Mouse (Mus musculus): ENCODE data around the gene Pdhb. TPM values are rescaled to one million over a fixed set of nuclear protein-coding genes. Genes with fewer than 3 reads are reported as not detected.

Gene Pdhb
- total and polyA plus RNA-seq, 3 experiments = 76.1 to 182 (median 79.4) TPM

DNA sequence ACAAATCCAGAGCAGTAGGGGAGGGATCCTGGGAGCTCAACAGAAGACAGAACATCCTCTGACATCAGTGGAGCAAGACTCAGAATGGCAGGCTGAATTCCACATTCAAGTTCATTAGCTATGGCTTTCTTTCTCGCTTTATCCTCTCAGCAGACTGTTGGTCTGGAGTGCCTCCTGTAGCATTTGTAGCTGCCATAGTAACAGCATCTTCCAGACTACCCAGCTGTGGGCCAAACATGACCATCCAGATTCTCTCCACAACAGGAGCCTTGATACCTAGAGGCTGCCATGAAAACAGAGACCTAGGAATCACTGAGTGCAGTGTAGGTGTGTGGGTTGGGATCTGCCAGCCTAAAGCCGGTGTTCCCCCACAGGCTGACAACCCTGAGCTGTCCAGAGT, 37.1 kb upstream of the Pdhb start:
- ATAC-seq (ENCODE audit: extremely low read depth, insufficient number of reproducible peaks, low FRiP score, poor library complexity, severe bottlenecking) (no peak), DNase-seq (ENCODE audit: low spot score) (no peak)
- Histone ChIP-seq H3K36me3 (replicated peaks) (no peaks in the 10 kb centered on the region), H3K4me3 (ENCODE audit: low read depth, low read length) (no peak overlapping the region), H3K4me1 (ENCODE audit: insufficient read depth, low read depth, low read length) (peaks cover 8% of the 10 kb centered on the region), H3K27me3 (ENCODE audit: insufficient read depth, low read length) (peaks cover 8% of the 10 kb centered on the region; the same call in 1 of the 2 replicates), H3K9me3 (replicated peaks) (no peaks in the 10 kb centered on the region)
- no peak for TF ChIP-seq TAL1 (conservative IDR thresholded peaks at IDR 0.05; ENCODE audit: low read depth, low read length)
- no peak for TF ChIP-seq POLR2AphosphoS5 (IDR thresholded peaks at IDR 0.05; ENCODE audit: insufficient replicate concordance, low read depth, low read length)
- no peak for TF ChIP-seq CTCF (IDR thresholded peaks at IDR 0.05; ENCODE audit: low read depth, low read length)
- no peak for TF ChIP-seq GATA2 (IDR thresholded peaks at IDR 0.05; ENCODE audit: borderline replicate concordance, low read depth, low read length)
- TF ChIP-seq GATA1 (IDR thresholded peaks at IDR 0.05; ENCODE audit: borderline replicate concordance, low read length) = no peak

DNA sequence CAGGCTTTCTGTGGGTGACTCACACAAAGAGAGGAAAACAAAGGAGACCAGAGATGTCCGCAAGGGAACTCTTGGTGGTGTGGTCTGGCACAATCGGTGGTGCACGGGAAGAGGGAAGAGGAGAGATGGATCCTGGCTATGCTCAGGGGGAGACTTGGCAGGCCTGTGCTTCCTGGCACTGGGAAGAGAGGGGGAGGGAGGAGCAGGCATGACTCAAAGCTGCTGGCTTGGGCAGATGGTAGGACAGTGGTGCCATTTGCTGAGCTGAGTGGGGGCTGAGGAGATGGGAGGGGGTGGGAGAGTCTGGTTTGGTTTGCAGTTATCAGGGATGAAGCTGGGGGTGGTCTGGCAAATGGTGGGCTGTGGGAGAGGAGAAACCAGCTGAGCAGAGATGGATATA, 36.1 kb upstream of the Pdhb start:
- H3K27me3 ChIP-seq (ENCODE audit: insufficient read depth, low read length) = peaks cover 8% of the 10 kb centered on the region; the same call in 1 of the 2 replicates
- ATAC-seq (ENCODE audit: extremely low read depth, insufficient number of reproducible peaks, low FRiP score, poor library complexity, severe bottlenecking) = no peak

DNA sequence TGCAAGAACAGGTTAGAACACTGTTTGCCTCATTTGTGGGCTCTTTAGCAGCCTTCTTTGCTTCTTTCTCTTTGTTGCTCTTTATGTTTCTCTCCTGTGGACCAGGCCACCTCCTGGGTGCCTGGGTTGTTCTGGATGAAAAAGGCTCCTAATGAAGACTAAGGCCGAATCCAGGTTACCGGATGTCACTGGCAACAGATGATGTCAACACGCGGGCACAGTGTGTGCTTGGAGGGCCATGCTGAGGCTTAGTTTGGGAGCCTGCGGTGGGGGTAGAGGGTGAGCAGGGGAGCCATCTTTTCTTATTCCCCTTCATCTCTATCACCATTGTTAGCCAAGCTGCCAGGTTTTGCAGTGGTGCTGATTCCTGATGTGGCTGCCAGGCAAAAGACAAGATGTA, 34.7 kb upstream of the Pdhb start:
- ATAC-seq (ENCODE audit: extremely low read depth, insufficient number of reproducible peaks, low FRiP score, poor library complexity, severe bottlenecking) = no peak
- TF ChIP-seq GATA1 (IDR thresholded peaks at IDR 0.05; ENCODE audit: borderline replicate concordance, low read length) (no peak), TAL1 (conservative IDR thresholded peaks at IDR 0.05; ENCODE audit: low read depth, low read length) (no peak), POLR2AphosphoS5 (IDR thresholded peaks at IDR 0.05; ENCODE audit: insufficient replicate concordance, low read depth, low read length) (no peak), CTCF (IDR thresholded peaks at IDR 0.05; ENCODE audit: low read depth, low read length) (no peak), GATA2 (IDR thresholded peaks at IDR 0.05; ENCODE audit: borderline replicate concordance, low read depth, low read length) (no peak)
- no peak overlapping the region for H3K4me3 ChIP-seq (ENCODE audit: low read depth, low read length)

More for the DNA sequence above, 36.1 kb upstream of the Pdhb start:
- Histone ChIP-seq H3K4me1 (ENCODE audit: insufficient read depth, low read depth, low read length) (peaks cover 3% of the 10 kb centered on the region; the same call in 1 of the 2 replicates), H3K4me3 (ENCODE audit: low read depth, low read length) (no peak overlapping the region), H3K36me3 (replicated peaks) (no peaks in the 10 kb centered on the region), H3K9me3 (replicated peaks) (no peaks in the 10 kb centered on the region)
- TF ChIP-seq POLR2AphosphoS5 (IDR thresholded peaks at IDR 0.05; ENCODE audit: insufficient replicate concordance, low read depth, low read length) (no peak), GATA2 (IDR thresholded peaks at IDR 0.05; ENCODE audit: borderline replicate concordance, low read depth, low read length) (no peak), TAL1 (conservative IDR thresholded peaks at IDR 0.05; ENCODE audit: low read depth, low read length) (no peak), GATA1 (IDR thresholded peaks at IDR 0.05; ENCODE audit: borderline replicate concordance, low read length) (no peak), CTCF (IDR thresholded peaks at IDR 0.05; ENCODE audit: low read depth, low read length) (no peak)
- DNase-seq (ENCODE audit: low spot score) = no peak

DNA sequence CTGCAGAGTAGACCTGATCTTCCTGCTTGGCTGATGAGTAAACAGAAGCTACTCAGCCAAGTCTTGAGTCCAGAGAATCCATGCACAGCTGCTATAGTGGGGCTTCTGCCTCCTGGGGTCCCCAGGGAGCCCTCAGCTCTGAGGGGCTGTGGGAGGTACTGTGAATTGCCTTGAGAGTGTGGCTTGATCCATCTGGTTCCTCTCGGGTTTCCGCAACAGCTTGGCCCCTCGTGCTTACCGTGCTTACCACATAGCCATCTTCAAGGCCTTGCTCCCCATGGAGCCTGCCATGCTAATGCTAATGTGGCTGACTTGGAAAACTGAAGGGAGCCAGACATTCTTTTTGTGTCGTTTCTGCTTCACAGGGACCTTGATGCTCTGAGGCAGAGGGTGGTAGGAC, 34.3 kb upstream of the Pdhb start:
- no peak for DNase-seq (ENCODE audit: low spot score)
- Histone ChIP-seq H3K36me3 (replicated peaks) (no peaks in the 10 kb centered on the region), H3K4me3 (ENCODE audit: low read depth, low read length) (no peak overlapping the region), H3K27me3 (ENCODE audit: insufficient read depth, low read length) (peaks cover 8% of the 10 kb centered on the region), H3K4me1 (ENCODE audit: insufficient read depth, low read depth, low read length) (no peaks in the 10 kb centered on the region), H3K9me3 (replicated peaks) (no peaks in the 10 kb centered on the region)
- ATAC-seq (ENCODE audit: extremely low read depth, insufficient number of reproducible peaks, low FRiP score, poor library complexity, severe bottlenecking) = no peak
- TF ChIP-seq GATA2 (IDR thresholded peaks at IDR 0.05; ENCODE audit: borderline replicate concordance, low read depth, low read length) = no peak
- TF ChIP-seq TAL1 (conservative IDR thresholded peaks at IDR 0.05; ENCODE audit: low read depth, low read length) = no peak
- TF ChIP-seq POLR2AphosphoS5 (IDR thresholded peaks at IDR 0.05; ENCODE audit: insufficient replicate concordance, low read depth, low read length) = no peak
- TF ChIP-seq GATA1 (IDR thresholded peaks at IDR 0.05; ENCODE audit: borderline replicate concordance, low read length) = no peak
- no peak for TF ChIP-seq CTCF (IDR thresholded peaks at IDR 0.05; ENCODE audit: low read depth, low read length)

More for the DNA sequence above, 34.7 kb upstream of the Pdhb start:
- peaks cover 8% of the 10 kb centered on the region; the same call in 1 of the 2 replicates for H3K27me3 ChIP-seq (ENCODE audit: insufficient read depth, low read length)
- H3K4me1 ChIP-seq (ENCODE audit: insufficient read depth, low read depth, low read length) = no peaks in the 10 kb centered on the region
- H3K9me3 ChIP-seq (replicated peaks) = no peaks in the 10 kb centered on the region
- H3K36me3 ChIP-seq (replicated peaks) = no peaks in the 10 kb centered on the region
- no peak for DNase-seq (ENCODE audit: low spot score)

DNA sequence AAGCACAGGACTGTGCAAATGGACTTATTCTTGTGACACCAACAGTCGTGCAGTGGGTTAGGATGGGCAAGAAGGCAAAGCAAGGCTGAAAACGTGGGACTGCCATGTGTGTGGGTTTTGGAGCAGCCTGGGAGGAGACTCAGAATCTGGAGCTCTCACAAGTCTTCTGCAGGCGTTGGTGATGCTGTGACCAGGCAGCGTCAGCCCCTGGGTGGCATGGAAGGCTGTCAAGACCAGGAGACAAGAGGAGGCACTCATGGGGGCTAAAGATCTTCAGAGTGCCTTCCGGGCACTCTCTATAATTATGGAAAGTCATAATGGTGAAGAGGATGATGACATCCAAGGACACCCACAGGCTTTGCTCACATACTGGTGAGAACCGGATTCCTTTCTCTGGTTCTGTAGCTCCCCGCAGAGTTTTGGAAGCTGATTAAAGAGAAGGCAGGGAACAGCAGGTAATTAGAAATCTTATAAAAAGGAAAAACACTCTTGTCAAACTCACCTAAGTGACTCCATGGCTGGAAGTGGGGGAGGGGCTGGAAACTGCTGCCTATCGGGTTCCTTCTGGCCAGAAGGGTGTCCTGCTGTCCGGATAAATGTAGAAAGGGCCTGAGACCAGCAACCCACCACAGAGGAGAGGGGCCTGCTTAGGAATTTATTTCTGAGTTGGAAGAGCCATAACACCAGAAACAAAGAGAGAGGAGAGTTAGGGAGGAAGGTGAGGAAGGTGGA, 33.5 kb upstream of the Pdhb start:
- Histone ChIP-seq H3K4me1 (ENCODE audit: insufficient read depth, low read depth, low read length) (no peaks in the 10 kb centered on the region), H3K9me3 (replicated peaks) (no peaks in the 10 kb centered on the region), H3K4me3 (ENCODE audit: low read depth, low read length) (no peak overlapping the region), H3K36me3 (replicated peaks) (no peaks in the 10 kb centered on the region), H3K27me3 (ENCODE audit: insufficient read depth, low read length) (peaks cover 11% of the 10 kb centered on the region)
- no peak for ATAC-seq (ENCODE audit: extremely low read depth, insufficient number of reproducible peaks, low FRiP score, poor library complexity, severe bottlenecking)
- DNase-seq (ENCODE audit: low spot score) = no peak
- no peak for TF ChIP-seq CTCF (IDR thresholded peaks at IDR 0.05; ENCODE audit: low read depth, low read length)

DNA sequence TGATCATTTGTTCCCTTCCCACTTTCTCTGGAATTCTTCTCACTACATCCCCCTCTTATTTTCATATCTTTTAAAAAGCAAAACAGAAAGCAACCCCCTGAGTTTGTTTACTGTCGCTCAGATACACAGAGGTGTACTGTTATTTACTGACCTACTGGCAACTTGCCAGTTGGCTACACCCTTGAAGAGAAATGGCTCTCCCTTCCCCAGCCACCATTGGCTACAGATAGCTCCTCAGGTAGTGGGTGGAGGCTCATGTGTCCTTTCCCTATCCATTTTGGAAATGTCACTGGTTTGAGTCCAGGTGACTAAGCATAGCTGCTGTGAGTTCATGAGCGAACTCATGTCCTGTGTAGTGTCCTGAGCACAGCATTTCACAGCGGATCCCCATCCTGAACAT, 28.9 kb upstream of the Pdhb start:
- TF ChIP-seq POLR2AphosphoS5 (IDR thresholded peaks at IDR 0.05; ENCODE audit: insufficient replicate concordance, low read depth, low read length) (no peak), CTCF (IDR thresholded peaks at IDR 0.05; ENCODE audit: low read depth, low read length) (no peak), GATA1 (IDR thresholded peaks at IDR 0.05; ENCODE audit: borderline replicate concordance, low read length) (no peak), GATA2 (IDR thresholded peaks at IDR 0.05; ENCODE audit: borderline replicate concordance, low read depth, low read length) (no peak), TAL1 (conservative IDR thresholded peaks at IDR 0.05; ENCODE audit: low read depth, low read length) (no peak)
- no peaks in the 10 kb centered on the region for H3K4me1 ChIP-seq (ENCODE audit: insufficient read depth, low read depth, low read length)
- peaks cover 9% of the 10 kb centered on the region for H3K27me3 ChIP-seq (ENCODE audit: insufficient read depth, low read length)
- ATAC-seq (ENCODE audit: extremely low read depth, insufficient number of reproducible peaks, low FRiP score, poor library complexity, severe bottlenecking) (no peak), DNase-seq (ENCODE audit: low spot score) (no peak)
- no peaks in the 10 kb centered on the region for H3K36me3 ChIP-seq (replicated peaks)
- no peak overlapping the region for H3K4me3 ChIP-seq (ENCODE audit: low read depth, low read length)
- H3K9me3 ChIP-seq (replicated peaks) = no peaks in the 10 kb centered on the region

All from G1E (cell line).